Mouse (Mus musculus): Measurements from ENCODE around the gene Erh.

DNA sequence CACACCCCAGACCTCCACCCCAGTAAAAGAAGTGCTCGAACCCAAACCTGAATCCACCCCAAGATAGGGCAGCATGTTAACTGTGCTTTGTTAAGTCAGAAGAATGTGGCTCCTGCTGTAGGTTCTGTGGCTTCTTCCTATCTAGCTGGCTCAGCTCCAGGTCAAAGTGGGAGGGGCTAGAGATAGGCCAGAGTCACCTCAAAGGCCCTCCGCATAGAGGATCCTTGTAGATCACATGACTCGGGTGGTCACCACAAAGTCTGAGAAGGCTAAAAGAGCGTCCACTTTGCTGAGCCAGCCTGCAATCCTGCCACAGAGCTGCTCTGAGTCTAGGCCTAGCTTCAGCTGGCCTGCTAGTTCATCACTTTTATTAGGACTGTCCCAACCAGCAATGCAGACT, 50.0 kb downstream of the Erh start:
- TF ChIP-seq CTCF (IDR thresholded peaks at IDR 0.05; ENCODE audit: extremely low read depth, insufficient read length, insufficient replicate concordance, low read depth, low read length) (no peak), POLR2A (IDR thresholded peaks at IDR 0.05; ENCODE audit: low read depth, low read length) (no peak)
